Mouse (Mus musculus) lung, adult 2 months (tissue): ENCODE data around the gene Plppr2. TPM values are rescaled to one million over a fixed set of nuclear protein-coding genes. Genes with fewer than 3 reads are reported as not detected.
A peak's percentile ranks its signal among the peaks of the same experiment; 100 is the strongest.

ENCODE experiments used
- DNase-seq: peaks from one replicate; pipeline ENCODE4 v3.0.0; 2022
- H3K4me1 ChIP-seq: fragments of 200-500 bp; 2 replicates; pipeline ENCODE4 v1.6.1; 2011; ENCODE audit warnings: low read length; ENCODE audit not compliant: control insufficient read depth, insufficient read depth
- H3K4me3 ChIP-seq: fragments of 200-500 bp; replicated peaks from 2 replicates; pipeline ENCODE3; 2011; ENCODE audit warnings: low read depth, mild to moderate bottlenecking, control low read depth, low read length; ENCODE audit errors: extremely low read depth
- CTCF ChIP-seq: fragments of 200-500 bp; IDR thresholded peaks from 2 replicates; pipeline ENCODE4 v1.5.1; 2011; ENCODE audit warnings: mild to moderate bottlenecking, low read length, control low read depth; ENCODE audit not compliant: insufficient read depth
- POLR2A ChIP-seq: fragments of 200-500 bp; IDR thresholded peaks from 2 replicates; pipeline ENCODE4 v1.6.1; 2011; ENCODE audit warnings: low read depth, mild to moderate bottlenecking, control low read depth, low read length, borderline replicate concordance; ENCODE audit errors: extremely low read depth
- WGBS: fragments of 180-500 bp; shearing (Covaris S2); methylation state at CpG from one replicate; pipeline ENCODE4 v1.1.7; 2018; 5-methylcytosine and 5-hydroxymethylcytosine counted together
- polyA plus RNA-seq: library from polyadenylated mRNA; depleted of rRNA; stranded (reverse); fragments of >200 nt; gene quantifications from 2 replicates; pipeline ENCODE4 v1.2.3, GENCODE M21; 2012

Gene Plppr2
- polyA plus RNA-seq, 1 experiment, result 15.6 TPM

DNA sequence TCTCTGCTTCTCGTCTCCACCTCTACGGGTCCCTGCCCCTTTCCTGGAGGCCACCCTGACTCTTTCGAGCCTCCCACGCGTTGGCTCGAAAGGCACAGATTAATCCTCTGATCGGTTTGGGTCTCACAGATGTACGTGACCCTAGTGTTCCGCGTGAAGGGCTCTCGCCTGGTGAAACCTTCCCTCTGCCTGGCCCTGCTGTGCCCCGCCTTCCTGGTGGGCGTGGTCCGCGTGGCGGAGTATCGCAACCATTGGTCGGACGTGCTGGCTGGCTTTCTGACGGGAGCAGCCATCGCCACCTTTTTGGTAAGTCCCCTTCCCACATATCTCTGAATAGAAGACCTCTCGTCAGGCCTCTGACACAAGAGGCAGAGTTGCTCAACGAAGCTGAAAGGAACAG lies 7.4 kb downstream of the Plppr2 start:
- 19% methylated on average over 23 of the region's 23 CpGs for WGBS
- TF ChIP-seq POLR2A (no peak), CTCF (no peak)
- H3K4me1 ChIP-seq, result no peaks in the 10 kb centered on the region
- H3K4me3 ChIP-seq, result no peak overlapping the region
- no peak for DNase-seq

DNA sequence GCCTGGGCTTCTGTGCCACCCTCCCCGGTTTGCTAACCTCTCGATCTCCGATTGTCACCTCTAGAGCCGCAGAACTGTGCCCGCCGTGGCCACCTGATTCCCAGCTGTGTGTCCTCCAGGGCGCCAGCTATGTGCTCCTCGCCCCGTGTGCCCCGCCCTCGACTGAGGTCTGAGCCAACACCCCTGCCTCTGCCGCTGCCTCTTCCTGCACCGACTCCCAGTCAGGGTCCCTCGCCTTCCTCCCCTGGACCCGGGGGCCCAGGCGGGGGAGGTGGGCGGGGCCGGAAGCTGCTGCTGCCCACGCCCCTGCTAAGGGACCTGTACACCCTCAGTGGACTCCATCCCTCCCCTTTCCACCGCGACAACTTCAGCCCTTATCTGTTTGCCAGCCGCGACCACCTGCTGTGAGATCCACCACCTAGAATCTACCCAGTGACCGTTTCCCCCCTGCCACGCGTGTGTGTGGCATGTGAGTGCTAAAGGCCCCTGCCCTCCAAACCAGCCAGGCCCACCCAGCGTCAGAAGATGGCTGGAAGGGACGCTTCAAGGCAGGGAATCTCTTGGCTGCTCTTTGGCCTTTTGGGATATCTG lies 10.8 kb downstream of the Plppr2 start:
- TF ChIP-seq CTCF (no peak), POLR2A (no peak)
- DNase-seq, result no peak
- Histone ChIP-seq H3K4me1 (no peaks in the 10 kb centered on the region), H3K4me3 (no peak overlapping the region)
- WGBS, result 12% methylated on average over 28 of the region's 28 CpGs

DNA sequence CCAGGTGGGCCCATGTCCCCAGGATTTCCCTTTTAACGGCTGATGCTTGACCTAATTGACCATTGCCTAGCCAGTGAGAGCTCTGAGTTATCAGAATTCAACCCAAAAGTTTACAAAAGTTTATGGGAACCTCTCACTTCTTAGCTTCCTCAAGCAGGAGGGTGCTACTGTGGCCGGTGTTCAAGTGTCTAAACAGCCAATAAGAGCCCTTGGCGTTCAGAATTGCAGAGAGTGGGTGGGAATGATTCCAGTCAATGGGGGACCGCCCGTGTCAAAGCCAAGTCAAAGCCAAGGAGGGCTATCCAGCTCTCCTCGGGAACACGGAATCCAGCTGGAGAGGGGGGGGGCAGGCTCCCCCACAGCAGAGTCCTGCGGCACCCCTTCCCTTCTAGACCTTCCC lies 11.3 kb downstream of the Plppr2 start:
- TF ChIP-seq CTCF, result no peak
- TF ChIP-seq POLR2A, result no peak
- WGBS, result 47% methylated on average over 8 of the region's 8 CpGs
- H3K4me1 ChIP-seq, result no peaks in the 10 kb centered on the region
- no peak for DNase-seq
- H3K4me3 ChIP-seq, result no peak overlapping the region

DNA sequence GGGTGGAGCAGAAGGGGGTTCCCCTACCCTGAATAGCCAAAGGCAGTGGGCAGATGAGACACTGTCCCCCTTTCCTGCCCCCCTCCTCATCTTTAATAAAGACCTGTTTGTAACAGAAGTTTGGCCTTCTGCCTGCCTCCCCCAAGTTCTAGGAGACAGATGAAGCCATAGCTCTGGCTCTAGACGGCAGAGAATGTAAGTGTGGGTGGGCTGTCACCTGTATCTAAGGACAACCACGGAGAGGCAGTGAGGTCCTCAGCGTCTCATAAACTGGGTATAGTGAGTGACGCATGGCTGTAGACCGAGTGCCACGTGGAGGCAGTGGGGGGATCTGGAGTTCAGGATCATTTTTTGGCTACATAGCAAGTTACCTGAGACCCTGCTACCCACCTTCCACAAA lies 12.0 kb downstream of the Plppr2 start:
- 63% methylated on average over 6 of the region's 6 CpGs for WGBS
- no peaks in the 10 kb centered on the region for H3K4me1 ChIP-seq
- TF ChIP-seq CTCF (no peak), POLR2A (no peak)
- H3K4me3 ChIP-seq, result no peak overlapping the region
- no peak for DNase-seq

DNA sequence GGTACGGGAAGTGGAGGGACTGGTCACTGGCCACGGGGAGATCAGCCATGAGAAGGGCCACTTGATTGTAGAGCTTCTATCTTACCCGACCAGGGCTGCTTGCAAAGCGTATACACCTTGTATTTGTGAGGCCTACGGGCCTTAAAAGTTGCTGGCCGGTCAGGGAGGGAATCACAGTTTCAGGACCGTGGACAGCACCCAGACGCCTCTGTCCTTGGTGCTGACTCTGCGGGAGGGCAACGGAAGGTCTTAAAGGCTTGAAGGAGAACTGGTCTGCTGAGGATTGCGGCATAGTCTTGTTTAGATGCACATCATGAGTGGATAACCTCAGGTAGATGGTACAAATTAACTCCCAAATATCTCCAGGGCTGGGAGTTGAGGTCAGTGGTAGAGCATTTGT lies 13.5 kb downstream of the Plppr2 start:
- DNase-seq, result peak; percentile 81
- peak; percentile 45; the same call in 1 of the 2 replicates for TF ChIP-seq CTCF
- no peak for TF ChIP-seq POLR2A
- Histone ChIP-seq H3K4me3 (no peak overlapping the region), H3K4me1 (no peaks in the 10 kb centered on the region)
- WGBS, result 12% methylated on average over 11 of the region's 11 CpGs

DNA sequence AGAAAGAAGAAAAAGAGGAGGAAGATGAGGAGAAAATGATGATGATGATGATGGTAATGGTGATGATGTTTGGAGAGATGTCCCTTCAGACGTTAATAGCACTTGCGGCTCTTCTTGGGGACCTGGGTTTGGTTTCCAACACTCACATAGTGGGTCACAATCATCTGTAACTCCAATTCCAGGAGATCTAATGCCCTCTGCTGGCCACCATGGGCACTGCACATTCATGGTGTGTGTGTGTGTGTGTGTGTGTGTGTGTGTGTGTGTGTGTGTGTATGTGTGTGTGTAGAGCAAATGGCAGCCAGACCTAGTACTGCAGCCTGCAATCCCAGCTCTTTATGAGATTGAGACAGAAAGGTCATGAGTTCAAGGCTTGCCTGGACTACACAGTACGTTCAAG lies 15.1 kb downstream of the Plppr2 start:
- no peak for DNase-seq
- TF ChIP-seq POLR2A, result no peak
- Histone ChIP-seq H3K4me3 (no peak overlapping the region), H3K4me1 (no peaks in the 10 kb centered on the region)
- 74% methylated on average over 3 of the region's 3 CpGs for WGBS

DNA sequence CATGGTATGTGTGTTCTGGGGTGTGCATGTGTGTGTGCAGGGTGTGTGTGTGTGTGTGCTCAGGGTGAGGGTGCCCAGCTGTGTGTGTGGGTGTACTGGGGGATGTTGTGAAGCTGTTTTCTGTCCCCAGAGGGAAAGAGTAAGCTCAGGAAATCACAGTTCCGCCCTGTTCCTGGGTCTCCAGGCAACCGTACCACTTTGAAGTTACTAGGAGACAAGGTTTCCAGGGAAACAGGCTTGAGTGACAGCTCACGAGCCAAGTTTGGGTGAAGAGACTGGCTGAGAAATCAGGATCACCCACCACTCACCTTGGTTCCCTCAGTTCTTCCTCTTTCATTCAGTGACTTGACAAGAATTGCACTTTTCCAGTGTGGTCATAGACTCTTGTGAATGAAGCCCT lies 16.8 kb downstream of the Plppr2 start:
- Histone ChIP-seq H3K4me3 (no peak overlapping the region), H3K4me1 (no peaks in the 10 kb centered on the region)
- 8% methylated on average over 3 of the region's 3 CpGs for WGBS
- no peak for DNase-seq
- TF ChIP-seq POLR2A, result no peak
- TF ChIP-seq CTCF, result no peak

DNA sequence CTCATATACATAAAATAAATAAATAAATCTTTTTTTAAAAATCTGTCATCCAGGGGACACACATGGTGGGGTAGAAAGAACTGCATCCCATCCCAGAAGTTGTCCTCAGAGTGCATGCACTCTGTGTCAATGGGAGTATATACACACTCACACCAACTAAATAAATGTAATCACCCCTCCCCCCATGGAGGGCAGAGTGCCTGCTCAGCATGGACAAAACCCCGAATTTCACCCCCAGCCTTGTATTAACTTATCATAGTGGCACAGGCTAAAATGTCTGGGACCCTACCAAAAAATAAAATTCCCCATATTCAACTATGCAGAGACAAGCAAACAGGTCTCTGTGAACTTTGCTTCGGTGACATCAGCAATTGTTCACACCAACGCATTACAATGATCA lies 17.8 kb downstream of the Plppr2 start:
- DNase-seq, result no peak
- TF ChIP-seq CTCF (no peak), POLR2A (no peak)
- WGBS, result 64% methylated on average over 3 of the region's 3 CpGs

DNA sequence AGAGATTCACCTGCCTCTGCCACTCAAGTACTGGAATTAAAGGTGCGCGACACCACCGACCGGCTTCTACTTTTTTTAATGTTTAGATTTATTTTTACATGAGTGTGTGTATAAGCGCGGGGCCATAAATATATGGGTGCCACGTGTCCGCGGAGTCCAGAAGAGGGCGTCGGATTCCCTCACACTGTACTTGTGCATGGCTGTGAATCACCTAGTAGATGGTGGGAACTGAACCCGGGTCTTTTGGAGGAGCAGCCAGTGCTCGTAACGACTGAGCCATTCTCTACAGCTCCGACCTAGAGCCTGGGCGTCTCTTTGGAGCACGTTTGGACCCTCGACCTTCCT lies 18.4 kb downstream of the Plppr2 start:
- no peak for DNase-seq
- TF ChIP-seq CTCF (0 out of 2 replicates have a peak, but pooled peaks have one; percentile 25), POLR2A (no peak)
- Histone ChIP-seq H3K4me1 (peaks cover 1% of the 10 kb centered on the region), H3K4me3 (peak overlapping the region; percentile 96)
- 2% methylated on average over 18 of the region's 18 CpGs for WGBS

More for the DNA sequence above, 17.8 kb downstream of the Plppr2 start:
- Histone ChIP-seq H3K4me3 (no peak overlapping the region), H3K4me1 (no peaks in the 10 kb centered on the region)

DNA sequence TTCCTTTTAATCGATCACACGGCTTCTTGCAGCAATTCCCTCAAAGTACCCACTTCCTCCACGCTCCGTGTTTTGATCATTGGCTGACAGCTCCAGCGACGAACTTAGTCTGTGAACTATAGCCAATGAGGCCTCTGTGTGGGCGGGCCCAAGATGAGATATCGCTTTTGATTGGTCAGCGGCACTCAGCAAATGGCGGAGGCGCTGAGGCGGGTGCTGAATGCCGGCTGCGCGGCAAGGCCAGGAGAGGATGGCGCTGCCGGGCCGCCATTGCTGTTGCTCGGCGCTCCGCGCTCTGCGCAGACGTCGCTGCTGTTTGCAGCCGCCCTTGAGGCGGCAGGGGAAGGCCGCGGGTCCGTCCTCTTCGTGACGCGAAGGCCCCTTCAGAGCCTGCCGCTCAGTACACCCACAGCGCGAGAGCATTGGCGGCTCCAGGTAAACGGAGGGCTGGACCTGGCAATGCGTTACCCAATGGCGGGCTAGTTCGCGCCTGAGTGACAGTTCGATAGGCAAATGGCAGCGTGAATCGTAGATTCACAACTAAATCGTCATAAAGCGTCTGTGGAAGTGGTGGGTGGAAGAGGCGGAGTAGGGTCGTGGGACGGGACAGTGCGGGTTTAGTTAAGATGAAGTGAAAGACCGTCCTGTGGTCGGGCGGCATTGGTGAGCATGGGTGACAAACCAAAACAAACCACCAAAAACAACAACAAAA lies 18.9 kb downstream of the Plppr2 start, which contains the start of gene Swsap1:
Gene Swsap1 (plus strand): TSS at position 186 of the 712 bp plus-strand sequence.
- Histone ChIP-seq H3K4me3 (peak within 1 kb of the TSS; percentile 96), H3K4me1 (peaks cover 7% of the 10 kb centered on the region)
- under 1% methylated on average over 54 of the region's 54 CpGs for WGBS
- DNase-seq, result peak; percentile 99
- TF ChIP-seq CTCF (no peak), POLR2A (peak; percentile 66; the same call in 1 of the 2 replicates)

DNA sequence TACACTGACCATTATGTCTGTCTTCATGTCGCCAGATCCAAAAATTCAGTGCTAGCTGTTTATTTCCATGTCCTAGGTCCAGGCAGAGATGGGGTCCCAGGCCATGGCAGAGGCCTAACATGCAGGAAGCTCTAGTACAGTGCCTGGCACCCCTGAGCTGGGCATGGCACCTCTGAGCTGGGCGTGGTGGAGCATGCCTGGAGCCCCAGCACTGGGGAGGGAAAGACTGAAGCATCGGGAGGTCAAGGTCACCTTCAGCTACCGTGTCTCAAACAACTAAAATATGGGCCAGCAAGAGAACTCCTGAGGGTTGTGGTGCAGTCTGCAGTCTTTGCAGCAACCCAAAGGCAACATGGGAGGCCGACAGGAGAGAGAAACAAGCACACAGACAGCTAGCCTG lies 21.5 kb downstream of the Plppr2 start:
- DNase-seq, result no peak
- whole genome bisulfite sequencing, result 77% methylated on average over 5 of the region's 5 CpGs
- Histone ChIP-seq H3K4me3 (no peak overlapping the region), H3K4me1 (peaks cover 22% of the 10 kb centered on the region)
- no peak for TF ChIP-seq POLR2A
- TF ChIP-seq CTCF, result no peak
